Comparison of ENCODE assay signal across 8 mouse cellular contexts in genomic region chr1:75447265-75448051, GRCm38 (mm10). TPM values are rescaled to one million over a fixed set of nuclear protein-coding genes. Genes with fewer than 3 reads are reported as not detected.
DNase-seq lines count a peak whose midpoint lies in the region; ATAC-seq and TF ChIP-seq lines count a peak whose summit lies in the region.

No protein-coding gene starts in this region.

- H3K27ac ChIP-seq in layer of hippocampus, adult 2 months, result peak overlapping the region; percentile 23; the same call in 1 of the 2 replicates
- H3K27ac ChIP-seq in forebrain, embryonic 12.5 days, result peak overlapping the region; percentile 78
- no peak overlapping the region for H3K27ac ChIP-seq in limb, embryonic 14.5 days (replicated peaks; ENCODE audit: low read depth, low read length)

- WGBS in forebrain, embryonic 12.5 days, result 4% methylated on average over 10 of the region's 10 CpGs
- WGBS in limb, embryonic 14.5 days, result 3% methylated on average over 10 of the region's 10 CpGs

- H3K36me3 ChIP-seq in forebrain, embryonic 12.5 days (replicated peaks), result no peaks in the 10 kb centered on the region
- peaks cover 8% of the 10 kb centered on the region; the same call in 1 of the 2 replicates for H3K36me3 ChIP-seq in limb, embryonic 14.5 days (ENCODE audit: control insufficient read depth, insufficient read depth, low read length)

- 0 out of 2 replicates have a peak overlapping the region, but pooled peaks have one; percentile 14 for H3K9ac ChIP-seq in forebrain, embryonic 12.5 days
- no peak overlapping the region for H3K9ac ChIP-seq in limb, embryonic 14.5 days (ENCODE audit: low read depth, low read length, severe bottlenecking)

- peaks cover 93% of the 10 kb centered on the region for H3K4me1 ChIP-seq in forebrain, embryonic 12.5 days
- peaks cover 48% of the 10 kb centered on the region for H3K4me1 ChIP-seq in limb, embryonic 14.5 days (ENCODE audit: control insufficient read depth, insufficient read depth, low read length)

- no peak for TF ChIP-seq CTCF in layer of hippocampus, adult 2 months (conservative IDR thresholded peaks at IDR 0.05)

- DNase-seq in layer of hippocampus, adult 2 months (ENCODE audit: low spot score in 2 of 2), result no peak
- DNase-seq in layer of hippocampus, adult 18-20 months (ENCODE audit: low spot score in 2 of 2), result no peak
- DNase-seq in limb, embryonic 14.5 days (ENCODE audit: low spot score), result no peak
- DNase-seq in retina, embryonic 14.5 days (ENCODE audit: low spot score), result peak; percentile 74
- no peak for DNase-seq in urinary bladder, adult 18-20 months (ENCODE audit: low spot score in 2 of 2)
- DNase-seq in right cerebral cortex, adult 18-20 months, result no peak
- no peak for DNase-seq in kidney, adult 8-10 months

- ATAC-seq in forebrain, embryonic 12.5 days (ENCODE audit: low FRiP score), result peak; percentile 19; the same call in 1 of the 2 replicates
- ATAC-seq in limb, embryonic 14.5 days (ENCODE audit: low FRiP score, low read depth), result no peak

- no peak for TF ChIP-seq POLR2A in limb, embryonic 14.5 days (IDR thresholded peaks at IDR 0.05; ENCODE audit: borderline replicate concordance, extremely low read depth, insufficient read depth, insufficient read length)

- H3K4me2 ChIP-seq in forebrain, embryonic 12.5 days, result peak overlapping the region; percentile 58
- peak overlapping the region; percentile 35 for H3K4me2 ChIP-seq in limb, embryonic 14.5 days (replicated peaks; ENCODE audit: low read depth, low read length, severe bottlenecking)

- peaks cover 83% of the 10 kb centered on the region for H3K27me3 ChIP-seq in forebrain, embryonic 12.5 days
- H3K27me3 ChIP-seq in limb, embryonic 14.5 days (ENCODE audit: control insufficient read depth, insufficient read depth, low read length), result peaks cover 77% of the 10 kb centered on the region

- no peak overlapping the region for H3K4me3 ChIP-seq in layer of hippocampus, adult 2 months
- no peak overlapping the region; the same call in 1 of the 2 replicates for H3K4me3 ChIP-seq in forebrain, embryonic 12.5 days (replicated peaks)
- H3K4me3 ChIP-seq in limb, embryonic 14.5 days (replicated peaks; ENCODE audit: low read length), result 0 out of 2 replicates have a peak overlapping the region, but pooled peaks have one; percentile 2

- H3K9me3 ChIP-seq in forebrain, embryonic 12.5 days, result no peaks in the 10 kb centered on the region
- H3K9me3 ChIP-seq in limb, embryonic 14.5 days (ENCODE audit: control insufficient read depth, low read length), result no peaks in the 10 kb centered on the region

RNA-seq across cellular contexts. Expression of gene Asic4, which starts 2.8 kb away (rescaled TPM):
- total RNA-seq in layer of hippocampus, adult 2 months (2021), result 1 to 10 TPM; 5.5 to 7.1 TPM
- 1 to 10 TPM; 7.3 to 8.1 TPM for total RNA-seq in layer of hippocampus, adult 18-20 months (2021)
- polyA plus RNA-seq in forebrain, embryonic 12.5 days (2016; fragmentation: Nextera tagmentation; extraction: Ambion mirVana), result 6.4 and 8.2 TPM in 2 replicates
- 0.35 and 0.72 TPM in 2 replicates for polyA plus RNA-seq in limb, embryonic 14.5 days (2012; rRNA removed)
- polyA plus RNA-seq in limb, embryonic 14.5 days (2014; fragmentation: Nextera tagmentation; extraction: Ambion mirVana), result 0.10 and 0.15 TPM in 2 replicates

RNA-seq across cellular contexts. Expression of gene Gmppa, which starts 11.7 kb away (rescaled TPM):
- 10 to 100 TPM; 72.9 to 76.0 TPM for total RNA-seq in layer of hippocampus, adult 2 months (2021)
- total RNA-seq in layer of hippocampus, adult 18-20 months (2021), result 10 to 100 TPM; 66.4 to 69.1 TPM
- polyA plus RNA-seq in forebrain, embryonic 12.5 days (2016; fragmentation: Nextera tagmentation; extraction: Ambion mirVana), result 54.8 and 55.8 TPM in 2 replicates
- 144 and 199 TPM in 2 replicates for polyA plus RNA-seq in limb, embryonic 14.5 days (2012; rRNA removed)
- polyA plus RNA-seq in limb, embryonic 14.5 days (2014; fragmentation: Nextera tagmentation; extraction: Ambion mirVana), result 71.8 and 74.9 TPM in 2 replicates

RNA-seq across cellular contexts. Expression of gene Chpf, which starts 31.6 kb away (rescaled TPM):
- total RNA-seq in layer of hippocampus, adult 2 months (2021), result 10 to 100 TPM; 80.5 to 86.6 TPM
- total RNA-seq in layer of hippocampus, adult 18-20 months (2021), result 10 to 100 TPM; 90.3 to 91.5 TPM
- 21.6 and 25.8 TPM in 2 replicates for polyA plus RNA-seq in forebrain, embryonic 12.5 days (2016; fragmentation: Nextera tagmentation; extraction: Ambion mirVana)
- 104 and 148 TPM in 2 replicates for polyA plus RNA-seq in limb, embryonic 14.5 days (2012; rRNA removed)
- 61.6 and 65.0 TPM in 2 replicates for polyA plus RNA-seq in limb, embryonic 14.5 days (2014; fragmentation: Nextera tagmentation; extraction: Ambion mirVana)

RNA-seq across cellular contexts. Expression of gene Tmem198, which starts 31.9 kb away (rescaled TPM):
- 10 to 100 TPM; 64.0 to 65.4 TPM for total RNA-seq in layer of hippocampus, adult 2 months (2021)
- 10 to 100 TPM; 68.6 to 70.6 TPM for total RNA-seq in layer of hippocampus, adult 18-20 months (2021)
- polyA plus RNA-seq in forebrain, embryonic 12.5 days (2016; fragmentation: Nextera tagmentation; extraction: Ambion mirVana), result 20.8 and 24.1 TPM in 2 replicates
- polyA plus RNA-seq in limb, embryonic 14.5 days (2012; rRNA removed), result 1.4 and 2.0 TPM in 2 replicates
- 0.51 and 1.1 TPM in 2 replicates for polyA plus RNA-seq in limb, embryonic 14.5 days (2014; fragmentation: Nextera tagmentation; extraction: Ambion mirVana)

RNA-seq across cellular contexts. Expression of gene Obsl1, which starts 58.8 kb away (rescaled TPM):
- total RNA-seq in layer of hippocampus, adult 2 months (2021), result 10 to 100 TPM; 20.6 to 25.9 TPM
- 10 to 100 TPM; 18.3 to 19.2 TPM for total RNA-seq in layer of hippocampus, adult 18-20 months (2021)
- polyA plus RNA-seq in forebrain, embryonic 12.5 days (2016; fragmentation: Nextera tagmentation; extraction: Ambion mirVana), result 31.8 and 36.8 TPM in 2 replicates
- 315 and 381 TPM in 2 replicates for polyA plus RNA-seq in limb, embryonic 14.5 days (2012; rRNA removed)
- 108 and 120 TPM in 2 replicates for polyA plus RNA-seq in limb, embryonic 14.5 days (2014; fragmentation: Nextera tagmentation; extraction: Ambion mirVana)
